Mouse (Mus musculus) heart, embryonic 12.5 days (tissue): Measurements from ENCODE around the gene Gm10643. TPM values are rescaled to one million over a fixed set of nuclear protein-coding genes. Genes with fewer than 3 reads are reported as not detected.

Experiments
- ATAC-seq: fragments of 200-750 bp; cut with Nextera tagmentation; 2 replicates; pipeline ENCODE4 v1.8.0; 2017; ENCODE audit warnings: moderate TSS enrichment, moderate library complexity; ENCODE audit not compliant: insufficient number of reproducible peaks, low FRiP score
- H3K27ac ChIP-seq: fragments of 300-500 bp; sonication (generic); 2 replicates; pipeline ENCODE4 v1.5.1; 2016; ENCODE audit warnings: mild to moderate bottlenecking, moderate library complexity; ENCODE audit not compliant: poor library complexity, severe bottlenecking
- H3K27me3 ChIP-seq: fragments of 300-500 bp; sonication (generic); replicated peaks from 2 replicates; pipeline ENCODE4 v1.6.1; 2016; ENCODE audit warnings: mild to moderate bottlenecking, moderate library complexity
- H3K36me3 ChIP-seq: fragments of 300-500 bp; sonication (generic); 2 replicates; pipeline ENCODE4 v1.6.1; 2016; ENCODE audit warnings: mild to moderate bottlenecking, moderate library complexity
- H3K4me1 ChIP-seq: fragments of 300-500 bp; sonication (generic); replicated peaks from 2 replicates; pipeline ENCODE4 v1.6.1; 2016; ENCODE audit warnings: mild to moderate bottlenecking
- H3K4me2 ChIP-seq: fragments of 300-500 bp; sonication (generic); 2 replicates; pipeline ENCODE4 v1.6.1; 2016; ENCODE audit warnings: mild to moderate bottlenecking, moderate library complexity
- H3K4me3 ChIP-seq: fragments of 300-500 bp; sonication (generic); 2 replicates; pipeline ENCODE4 v1.5.1; 2016; ENCODE audit warnings: mild to moderate bottlenecking
- H3K9ac ChIP-seq: fragments of 300-500 bp; sonication (generic); 2 replicates; pipeline ENCODE4 v1.6.1; 2016; ENCODE audit warnings: mild to moderate bottlenecking, moderate library complexity
- H3K9me3 ChIP-seq: fragments of 300-500 bp; sonication (generic); replicated peaks from 2 replicates; pipeline ENCODE4 v1.6.1; 2016; ENCODE audit warnings: mild to moderate bottlenecking, moderate library complexity
- WGBS: fragments of 180-500 bp; shearing (Covaris S2); methylation state at CpG from one replicate; pipeline ENCODE4 v1.1.7; 2016; 5-methylcytosine and 5-hydroxymethylcytosine counted together
- polyA plus RNA-seq: library from polyadenylated mRNA; unstranded; fragments of >200 nt; fragmentation: Nextera tagmentation; extraction: Ambion mirVana; gene quantifications from 2 replicates; pipeline ENCODE4 v1.2.1, GENCODE M21; 2016

Gm10643 gene
- polyA plus RNA-seq = 1.2 TPM in 2 replicates

DNA sequence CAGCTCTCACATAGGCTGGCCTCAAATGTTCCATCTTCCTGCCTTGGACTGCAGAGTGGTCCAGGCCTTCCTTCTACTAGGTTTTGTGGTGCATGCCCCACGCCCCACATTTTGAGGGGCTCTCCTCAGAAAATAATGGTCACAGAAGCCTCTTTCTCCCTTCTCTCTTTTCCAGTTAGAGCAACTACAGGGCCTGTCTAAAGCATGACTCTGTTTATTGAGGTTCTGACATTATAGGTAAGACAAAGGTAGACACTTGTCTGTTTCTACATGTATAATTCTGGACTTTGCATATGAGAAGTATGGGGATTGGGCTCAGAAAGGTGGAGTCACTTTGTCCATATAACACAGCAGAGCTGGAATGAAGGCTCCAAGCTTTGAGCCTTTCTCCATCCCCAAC, at the start of gene Gm10643:
Gene Gm10643 (minus strand): TSS at position 101 of the 400 bp plus-strand sequence.
- Histone ChIP-seq H3K9ac (peak within 1 kb of the TSS; percentile 76), H3K4me2 (peak within 1 kb of the TSS; percentile 75), H3K4me3 (peak within 1 kb of the TSS; percentile 97), H3K9me3 (no peaks in the 10 kb centered on the region), H3K27ac (peak within 1 kb of the TSS; percentile 83), H3K27me3 (no peaks in the 10 kb centered on the region), H3K36me3 (no peaks in the 10 kb centered on the region), H3K4me1 (peaks cover 26% of the 10 kb centered on the region)
- no peak for ATAC-seq
- WGBS = 97% methylated on average over 1 of the region's 1 CpGs

DNA sequence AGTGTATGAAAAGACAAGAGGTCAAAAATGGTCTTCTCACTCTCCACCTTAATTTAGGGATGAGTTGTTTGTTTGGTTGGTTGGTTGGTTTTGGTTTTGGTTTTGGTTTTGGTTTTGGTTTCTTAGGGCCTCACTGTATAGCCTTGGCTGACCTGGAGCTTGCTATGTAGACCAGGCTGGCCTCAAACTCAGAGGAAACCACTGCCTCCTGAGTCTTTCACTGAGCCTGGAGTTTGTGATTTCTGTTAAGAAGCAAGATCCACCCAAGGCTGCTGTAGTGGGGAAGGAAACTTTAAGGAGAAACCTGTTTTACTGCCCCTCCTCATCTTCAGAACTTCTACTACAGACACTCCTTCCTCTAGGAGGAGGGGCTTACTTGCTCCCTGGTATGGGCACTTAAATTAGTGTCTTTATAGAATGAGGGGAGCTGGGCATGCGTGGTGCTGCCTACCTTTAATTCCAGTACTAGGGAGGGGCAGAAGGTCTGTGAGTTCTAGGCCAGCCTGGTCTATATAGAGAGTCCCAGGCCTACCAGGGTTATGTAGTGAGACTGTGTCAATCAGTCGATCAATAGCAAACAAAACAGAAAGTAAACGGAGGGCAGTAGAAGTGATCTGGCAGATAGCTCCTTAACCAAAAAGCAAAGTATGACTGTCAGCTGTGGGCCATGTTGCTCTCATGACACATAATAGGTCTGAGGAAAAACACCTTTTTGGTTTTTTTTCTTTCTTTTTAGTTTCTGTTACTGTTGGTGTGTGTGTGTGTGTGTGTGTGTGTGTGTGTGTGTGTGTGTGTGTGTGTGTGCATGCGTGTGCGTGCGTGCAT, 41.5 kb upstream of the Gm10643 start:
- no peak for ATAC-seq
- Histone ChIP-seq H3K36me3 (peaks cover 15% of the 10 kb centered on the region), H3K27me3 (no peaks in the 10 kb centered on the region), H3K4me3 (no peak overlapping the region), H3K4me2 (no peak overlapping the region), H3K9ac (no peak overlapping the region), H3K27ac (no peak overlapping the region), H3K9me3 (peaks cover 3% of the 10 kb centered on the region; the same call in 1 of the 2 replicates), H3K4me1 (peaks cover 22% of the 10 kb centered on the region)
- WGBS = 96% methylated on average over 6 of the region's 6 CpGs

DNA sequence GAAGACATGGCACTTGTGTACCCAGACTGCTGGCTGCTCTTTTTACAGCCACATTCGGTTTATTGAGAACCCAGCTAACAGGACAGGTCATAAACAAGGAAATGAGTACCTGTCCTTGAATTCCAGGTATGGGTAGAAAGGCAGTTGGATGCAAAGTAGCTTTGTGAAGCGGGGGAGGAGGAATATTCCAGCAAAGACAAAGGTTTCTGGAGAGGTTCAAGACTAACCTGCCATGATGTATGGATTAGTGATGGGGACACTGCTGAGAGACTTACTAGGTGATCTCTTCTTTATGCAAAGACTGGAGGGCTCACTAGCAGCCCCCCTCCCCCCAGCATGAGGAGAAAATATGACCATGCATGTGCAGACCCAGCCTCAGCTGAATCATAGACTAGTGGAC, 40.7 kb upstream of the Gm10643 start:
- ATAC-seq = no peak
- Histone ChIP-seq H3K9ac (no peak overlapping the region), H3K4me2 (no peak overlapping the region), H3K36me3 (peaks cover 23% of the 10 kb centered on the region), H3K27ac (no peak overlapping the region), H3K4me1 (peaks cover 22% of the 10 kb centered on the region), H3K9me3 (peaks cover 3% of the 10 kb centered on the region; the same call in 1 of the 2 replicates), H3K4me3 (no peak overlapping the region), H3K27me3 (no peaks in the 10 kb centered on the region)
- WGBS = 85% methylated on average over 2 of the region's 2 CpGs

DNA sequence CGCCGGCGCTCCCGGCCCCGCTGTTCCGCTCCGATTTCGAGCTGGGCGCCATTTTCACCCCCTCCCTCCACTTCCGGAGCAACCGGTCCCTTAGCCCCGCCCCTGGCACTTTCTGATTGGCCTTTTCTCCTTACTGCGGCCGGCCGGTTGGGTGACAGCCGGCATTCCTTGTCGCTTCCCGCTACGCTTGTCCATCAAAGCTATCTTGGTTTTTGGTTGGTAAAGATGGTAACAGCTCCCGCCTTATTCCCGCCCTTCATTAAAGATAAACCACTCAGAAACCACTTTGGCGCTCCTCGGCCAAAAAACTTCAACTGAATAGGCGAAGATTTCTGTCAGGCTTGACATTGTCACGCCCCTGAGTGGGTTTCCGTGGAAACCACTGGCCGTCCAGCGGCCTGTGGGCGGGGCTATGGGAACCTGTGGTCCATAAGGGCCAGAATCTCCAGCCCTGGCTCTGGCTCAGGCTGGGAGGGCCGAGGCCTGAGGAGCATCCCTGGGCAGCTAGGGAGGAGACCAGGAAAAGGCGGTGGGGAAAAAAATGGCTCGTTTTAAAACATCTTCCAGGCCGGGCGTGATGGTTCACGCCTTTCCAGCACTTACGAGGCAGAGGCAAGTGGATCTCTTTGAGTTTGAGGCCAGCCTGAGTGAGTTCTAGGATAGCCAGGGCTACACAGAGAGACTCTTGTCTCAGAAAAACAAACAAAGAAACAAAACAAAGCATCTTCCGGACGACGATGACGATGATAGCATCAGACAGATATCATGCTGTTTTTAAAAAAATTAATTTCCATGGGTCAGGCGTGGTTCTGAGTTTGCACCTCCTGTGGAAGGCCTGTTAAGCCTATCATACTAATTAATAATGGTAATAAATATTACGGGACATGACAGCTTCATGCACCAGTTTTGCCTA, 40.0 kb upstream of the Gm10643 start, which contains the start of gene Dcaf15:
Gene Dcaf15 (minus strand): TSS at position 72 of the 913 bp plus-strand sequence.
- Histone ChIP-seq H3K36me3 (peaks cover 28% of the 10 kb centered on the region), H3K4me3 (peak within 1 kb of the TSS; percentile 73), H3K27me3 (no peaks in the 10 kb centered on the region), H3K27ac (peak within 1 kb of the TSS; percentile 79), H3K9me3 (peaks cover 3% of the 10 kb centered on the region; the same call in 1 of the 2 replicates), H3K9ac (peak within 1 kb of the TSS; percentile 82), H3K4me1 (peaks cover 22% of the 10 kb centered on the region), H3K4me2 (peak within 1 kb of the TSS; percentile 82)
- peak; percentile 96 for ATAC-seq
- WGBS = 9% methylated on average over 42 of the region's 42 CpGs

DNA sequence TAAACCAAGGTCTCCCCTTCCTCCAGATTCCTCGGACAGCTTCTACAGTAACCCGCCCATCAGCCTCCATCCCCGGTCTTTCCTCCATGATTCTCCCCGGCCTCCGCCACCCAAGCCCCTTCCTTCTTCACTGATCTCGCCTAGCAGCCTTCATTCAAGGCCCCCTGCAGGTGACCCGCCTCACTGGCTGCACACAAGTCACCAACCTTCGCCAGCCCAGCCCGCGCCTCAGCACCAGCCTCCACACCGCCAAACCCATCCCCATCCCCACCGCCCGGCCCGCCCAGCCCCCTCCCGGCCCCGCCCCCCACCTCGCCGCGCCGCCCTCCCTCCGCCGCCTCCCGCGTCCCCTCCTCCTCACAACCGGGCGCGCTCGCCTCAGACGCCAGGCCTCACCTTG, 39.3 kb upstream of the Gm10643 start:
- Histone ChIP-seq H3K27me3 (no peaks in the 10 kb centered on the region), H3K27ac (peak overlapping the region; percentile 79), H3K9me3 (peaks cover 3% of the 10 kb centered on the region; the same call in 1 of the 2 replicates), H3K4me2 (peak overlapping the region; percentile 82), H3K4me3 (peak overlapping the region; percentile 73), H3K4me1 (peaks cover 22% of the 10 kb centered on the region), H3K9ac (peak overlapping the region; percentile 82), H3K36me3 (peaks cover 36% of the 10 kb centered on the region)
- ATAC-seq = peak; percentile 86
- 0% methylated on average over 21 of the region's 29 CpGs for WGBS

DNA sequence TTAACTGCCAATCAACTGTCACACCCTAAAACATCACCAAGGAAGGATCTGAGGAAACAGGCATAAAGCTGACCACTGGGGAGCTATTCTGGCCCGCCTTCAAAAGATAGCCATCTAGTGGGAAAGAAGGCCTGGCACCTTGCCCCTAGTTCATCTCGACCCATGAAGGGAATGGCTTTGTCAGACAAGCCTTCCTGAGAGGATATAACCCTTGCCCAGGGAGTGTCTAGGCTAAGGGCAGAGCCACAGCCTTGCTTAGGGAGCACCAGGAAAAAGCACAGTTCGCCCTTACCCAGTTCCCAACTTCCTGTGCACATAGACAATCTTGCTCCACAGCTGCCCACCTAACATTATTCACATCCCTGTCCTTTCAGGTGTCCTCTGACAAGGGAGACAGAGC, 38.7 kb upstream of the Gm10643 start:
- WGBS = 54% methylated on average over 3 of the region's 3 CpGs
- peaks cover 22% of the 10 kb centered on the region for H3K4me1 ChIP-seq
- peak overlapping the region; percentile 82 for H3K9ac ChIP-seq
- H3K4me3 ChIP-seq = peak overlapping the region; percentile 73
- peaks cover 42% of the 10 kb centered on the region for H3K36me3 ChIP-seq
- peak overlapping the region; percentile 82 for H3K4me2 ChIP-seq
- no peak for ATAC-seq
- no peak overlapping the region for H3K27ac ChIP-seq
- peaks cover 3% of the 10 kb centered on the region; the same call in 1 of the 2 replicates for H3K9me3 ChIP-seq
- no peaks in the 10 kb centered on the region for H3K27me3 ChIP-seq

DNA sequence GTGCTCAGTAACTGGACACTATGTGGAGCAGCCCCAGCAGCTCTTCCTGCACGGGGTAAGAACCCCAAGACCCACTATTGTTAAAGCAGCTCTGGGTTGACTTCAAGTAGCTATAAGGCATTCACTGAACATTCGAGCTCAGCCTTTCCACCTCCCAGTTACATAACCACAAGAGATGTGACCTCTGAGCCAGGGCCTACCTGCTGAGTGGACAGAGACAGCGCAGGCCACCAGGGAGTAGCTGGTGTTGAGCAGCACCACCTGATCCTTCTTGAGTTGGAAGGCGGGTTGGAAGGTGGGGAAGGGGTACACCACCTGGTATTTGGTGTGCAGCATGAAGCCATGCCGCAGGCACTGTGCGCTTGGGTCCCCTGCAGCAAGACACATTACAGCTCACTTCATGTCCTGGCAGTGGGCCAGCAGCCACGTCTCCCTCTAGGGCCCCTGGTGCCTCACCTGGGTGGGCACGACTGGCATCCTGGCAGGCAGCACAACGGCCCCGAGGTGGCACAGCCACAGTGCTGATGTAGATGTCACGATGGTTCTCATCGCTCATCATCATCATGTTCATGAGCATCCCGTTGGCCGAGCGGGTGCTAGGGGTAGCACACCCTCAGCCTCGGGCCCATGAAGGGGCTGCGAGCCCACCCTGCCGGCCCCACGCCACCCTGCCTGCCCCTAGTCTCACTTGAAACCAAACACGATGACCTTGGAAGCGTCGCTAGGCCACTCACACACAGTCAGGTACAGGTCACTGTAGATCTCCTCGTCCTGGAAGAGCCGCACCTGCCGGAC, 36.7 kb upstream of the Gm10643 start:
- H3K36me3 ChIP-seq = peaks cover 61% of the 10 kb centered on the region
- 90% methylated on average over 25 of the region's 25 CpGs for WGBS

DNA sequence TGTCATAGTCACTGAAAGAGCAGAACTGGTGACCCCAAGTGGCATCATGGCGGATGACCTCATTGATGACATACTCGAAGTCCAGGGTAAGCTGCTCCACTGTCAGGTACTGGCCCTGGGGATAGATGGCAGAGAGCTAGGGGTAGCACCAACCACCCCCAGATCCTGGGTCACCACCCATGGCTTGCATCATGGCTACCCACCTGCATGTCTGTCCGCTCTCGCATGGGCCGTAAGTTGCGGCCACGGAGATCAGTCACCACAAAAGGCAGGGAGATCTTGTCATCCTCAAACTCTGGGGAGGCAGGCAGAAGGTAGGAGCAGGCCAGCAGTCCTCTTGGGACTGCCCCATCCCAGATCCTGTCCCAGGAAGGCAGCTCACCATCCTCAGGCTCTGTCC, 33.4 kb upstream of the Gm10643 start:
- H3K36me3 ChIP-seq = peaks cover 94% of the 10 kb centered on the region
- 91% methylated on average over 7 of the region's 7 CpGs for WGBS

More for the DNA sequence above, 36.7 kb upstream of the Gm10643 start:
- Histone ChIP-seq H3K27ac (no peak overlapping the region), H3K27me3 (no peaks in the 10 kb centered on the region), H3K4me3 (no peak overlapping the region), H3K9ac (no peak overlapping the region), H3K4me1 (peaks cover 22% of the 10 kb centered on the region), H3K9me3 (no peaks in the 10 kb centered on the region), H3K4me2 (no peak overlapping the region)
- ATAC-seq = no peak

DNA sequence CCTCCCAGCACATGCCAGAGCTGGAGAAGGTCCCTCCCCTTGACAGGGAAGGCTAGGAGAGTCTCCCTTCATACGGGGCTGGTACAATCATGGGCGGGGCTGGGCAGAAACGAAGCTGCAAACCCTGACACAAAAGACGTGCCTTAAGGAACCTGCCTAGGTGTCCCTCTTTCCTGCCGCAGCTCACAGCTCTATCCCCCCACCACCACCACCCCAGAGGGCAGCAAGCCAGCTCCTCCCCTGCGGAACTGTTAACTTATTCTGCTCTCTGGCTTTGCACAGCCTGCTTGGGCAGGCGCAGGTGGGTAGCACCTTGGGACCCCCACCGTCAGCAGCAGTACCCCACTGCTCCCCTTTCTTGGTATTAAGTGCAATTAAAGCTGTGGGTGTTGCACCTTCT, 31.1 kb upstream of the Gm10643 start:
- no peak overlapping the region for H3K27ac ChIP-seq
- H3K4me1 ChIP-seq = no peaks in the 10 kb centered on the region
- H3K9ac ChIP-seq = no peak overlapping the region
- no peak for ATAC-seq
- 72% methylated on average over 8 of the region's 8 CpGs for WGBS
- peaks cover 95% of the 10 kb centered on the region for H3K36me3 ChIP-seq
- no peaks in the 10 kb centered on the region for H3K9me3 ChIP-seq
- no peak overlapping the region for H3K4me3 ChIP-seq
- H3K27me3 ChIP-seq = no peaks in the 10 kb centered on the region
- H3K4me2 ChIP-seq = no peak overlapping the region

More for the DNA sequence above, 33.4 kb upstream of the Gm10643 start:
- peaks cover 12% of the 10 kb centered on the region for H3K4me1 ChIP-seq
- no peaks in the 10 kb centered on the region for H3K9me3 ChIP-seq
- no peak overlapping the region for H3K4me3 ChIP-seq
- no peaks in the 10 kb centered on the region for H3K27me3 ChIP-seq
- no peak for ATAC-seq
- no peak overlapping the region for H3K4me2 ChIP-seq
- no peak overlapping the region for H3K27ac ChIP-seq
- no peak overlapping the region for H3K9ac ChIP-seq

DNA sequence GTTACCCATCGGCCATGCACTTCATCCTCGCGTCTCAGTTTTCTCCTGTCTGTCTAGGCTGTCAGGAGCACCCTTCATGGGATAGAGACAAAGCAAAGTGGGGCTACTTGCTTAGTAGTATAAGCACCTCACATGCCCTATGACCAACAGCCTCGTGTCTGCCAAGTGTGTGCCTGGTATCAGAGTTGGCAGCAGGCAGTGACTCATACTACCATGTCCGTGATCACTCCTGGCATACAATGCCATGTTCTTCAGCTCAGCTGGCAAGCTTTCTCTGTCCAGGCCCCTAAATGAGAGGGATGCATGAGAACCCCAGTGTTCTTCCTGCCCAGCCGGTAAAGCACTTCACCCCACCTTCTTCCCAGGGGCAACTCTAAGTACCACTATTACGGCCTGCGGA, 25.6 kb upstream of the Gm10643 start:
- Histone ChIP-seq H3K4me3 (no peak overlapping the region), H3K9ac (no peak overlapping the region), H3K4me1 (no peaks in the 10 kb centered on the region), H3K27ac (no peak overlapping the region), H3K36me3 (peaks cover 89% of the 10 kb centered on the region), H3K4me2 (no peak overlapping the region), H3K9me3 (no peaks in the 10 kb centered on the region), H3K27me3 (no peaks in the 10 kb centered on the region)
- no peak for ATAC-seq
- WGBS = 91% methylated on average over 8 of the region's 8 CpGs
